Mouse (Mus musculus) frontal cortex, postnatal 14 days (tissue): ENCODE results near the gene Aunip.

Experiments used
- DNase-seq, 2 experiments: peaks; one replicate each; pipeline ENCODE4 v3.0.0; 2022; ENCODE audit warnings: low spot score in 2 of 2

Gene Aunip

DNA sequence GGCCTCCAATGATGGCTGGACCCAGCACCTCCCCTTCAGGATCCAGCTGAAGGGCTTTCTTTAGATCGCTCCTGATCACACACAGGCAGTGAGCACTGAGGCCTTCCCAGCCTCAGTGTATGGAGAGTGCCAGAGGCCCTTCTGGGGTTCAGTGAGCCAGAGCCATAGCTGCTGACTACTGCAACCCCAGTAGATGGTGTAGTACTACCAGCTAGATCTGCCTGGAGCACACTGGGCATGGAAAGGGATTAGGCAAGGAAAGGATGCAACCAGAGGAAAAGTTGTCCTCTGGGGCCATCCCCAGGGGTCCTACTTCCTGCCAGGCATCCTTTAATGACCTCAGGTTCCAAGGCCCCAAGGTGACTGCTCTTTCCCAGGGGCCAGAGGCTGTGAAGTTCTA lies 42.8 kb downstream of the Aunip start:
- no peak for DNase-seq

DNA sequence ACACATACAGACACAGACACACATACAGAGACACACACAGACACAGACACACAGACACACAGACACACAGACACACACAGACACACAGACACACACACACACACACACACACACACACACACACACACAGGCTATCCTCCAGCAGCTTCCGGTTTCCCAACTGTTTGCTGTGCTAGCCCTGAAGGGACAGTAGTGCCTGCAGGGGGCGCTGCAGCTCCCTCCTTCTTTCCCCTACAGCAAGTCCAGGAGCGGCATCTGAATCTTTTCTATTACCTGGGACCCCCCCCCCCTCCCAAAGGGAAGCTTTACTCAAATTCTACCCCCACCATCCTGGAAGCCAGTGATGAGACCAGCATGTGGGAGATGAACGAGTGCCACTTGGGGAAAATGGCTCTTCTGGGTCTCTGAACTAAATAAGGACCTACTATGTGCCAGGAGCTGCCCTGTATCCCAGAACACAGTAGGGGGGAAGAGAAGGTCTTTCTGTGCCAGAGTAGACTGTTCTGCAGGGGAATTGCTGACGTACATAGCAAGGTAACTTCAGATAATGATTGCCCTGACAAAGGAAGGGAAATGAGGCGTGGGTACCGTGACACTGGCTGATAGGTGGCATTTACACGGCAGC lies 45.3 kb downstream of the Aunip start:
- DNase-seq, result no peak

DNA sequence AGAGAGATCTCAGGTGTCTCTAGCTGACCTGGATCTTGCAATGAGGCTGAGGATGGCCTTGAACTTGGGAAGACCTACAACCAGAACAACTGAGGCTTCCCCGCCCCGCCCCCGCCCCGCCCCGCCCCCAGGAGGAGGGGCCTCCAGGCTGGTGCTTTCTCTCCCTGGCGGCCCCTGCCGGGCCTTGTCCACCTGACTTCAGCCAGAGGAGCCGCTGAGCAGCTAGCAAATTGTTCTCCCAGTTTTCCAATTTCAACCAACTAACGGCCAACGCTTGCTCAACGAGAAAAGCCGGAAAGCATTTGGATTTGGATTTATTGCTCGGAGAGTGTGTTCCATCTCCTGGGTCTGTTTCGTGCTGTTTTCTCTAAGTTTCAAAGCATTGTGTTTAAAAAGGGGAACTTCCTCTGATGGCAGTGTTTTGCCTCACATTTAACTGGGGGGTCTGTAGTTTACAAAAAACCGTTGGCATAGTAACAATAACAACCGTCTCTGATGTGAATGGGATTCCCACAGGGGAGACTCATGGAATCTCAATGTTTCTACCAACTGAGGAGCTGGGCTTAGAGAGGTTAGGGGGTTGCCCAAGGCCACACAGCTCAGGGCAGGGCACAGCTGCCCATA lies 46.9 kb downstream of the Aunip start:
- DNase-seq, result no peak

DNA sequence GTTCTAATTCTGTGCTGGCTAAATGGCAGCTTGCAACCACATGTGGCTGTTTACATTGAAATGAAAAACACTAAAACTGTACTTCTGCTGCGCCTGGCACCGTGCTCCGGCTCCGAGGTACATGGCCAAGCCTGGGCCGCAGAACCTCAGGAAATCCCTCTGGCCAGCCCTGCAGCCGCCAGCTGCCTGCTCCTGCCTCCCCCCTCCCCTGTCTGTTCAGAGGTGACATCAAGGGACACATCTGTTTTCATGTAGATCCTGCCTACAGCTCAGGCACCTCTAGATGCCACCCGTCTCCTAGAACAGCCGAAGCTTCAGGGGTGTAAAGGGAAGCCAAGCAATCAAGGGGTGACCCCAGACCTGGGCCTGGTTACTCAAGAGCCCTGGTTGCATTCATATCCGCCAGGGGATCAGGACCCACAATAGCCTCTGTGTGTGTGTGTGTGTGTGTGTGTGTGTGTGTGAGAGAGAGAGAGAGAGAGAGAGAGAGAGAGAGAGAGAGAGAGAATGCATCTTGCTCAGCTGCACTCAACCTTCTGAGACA lies 47.8 kb downstream of the Aunip start:
- DNase-seq, result no peak

DNA sequence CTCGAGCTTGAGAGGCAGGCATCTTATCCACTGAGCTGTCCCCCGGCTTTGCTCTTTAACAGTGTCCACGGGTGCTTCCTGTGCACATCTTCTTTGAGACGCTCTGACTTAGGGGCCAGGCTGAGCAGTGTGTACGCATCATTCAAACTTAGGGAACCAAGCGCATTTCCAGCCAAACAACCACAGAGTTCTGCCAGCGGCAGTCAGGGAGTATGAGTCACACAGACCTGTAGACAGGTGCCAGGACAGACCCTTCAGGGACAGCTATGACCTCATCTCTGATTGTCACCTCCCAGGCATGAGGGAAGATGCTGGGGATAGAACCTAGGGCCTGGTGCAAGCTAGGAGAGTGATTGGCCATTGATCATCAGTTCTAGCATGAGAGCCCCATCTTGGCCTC lies 48.4 kb downstream of the Aunip start:
- no peak for DNase-seq

DNA sequence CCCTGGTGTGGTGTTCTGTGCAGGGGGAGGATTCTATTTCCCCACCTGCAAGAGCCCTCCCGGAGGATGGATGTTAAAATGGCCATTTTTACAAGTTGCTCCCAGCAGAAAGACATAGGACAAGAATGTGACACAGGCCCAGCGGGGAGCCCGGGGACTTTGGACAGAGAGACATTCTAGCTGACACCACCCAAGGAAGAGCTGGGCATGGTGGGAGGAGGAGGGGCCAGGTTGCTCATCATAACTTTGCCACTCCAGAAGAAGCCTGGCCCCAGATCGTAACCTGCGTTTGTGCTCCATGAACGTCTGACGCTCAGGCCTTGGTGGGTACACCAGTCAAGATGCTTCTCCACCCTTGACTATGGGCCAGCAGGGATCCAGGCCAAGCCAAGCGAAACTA lies 49.9 kb downstream of the Aunip start:
- no peak for DNase-seq

DNA sequence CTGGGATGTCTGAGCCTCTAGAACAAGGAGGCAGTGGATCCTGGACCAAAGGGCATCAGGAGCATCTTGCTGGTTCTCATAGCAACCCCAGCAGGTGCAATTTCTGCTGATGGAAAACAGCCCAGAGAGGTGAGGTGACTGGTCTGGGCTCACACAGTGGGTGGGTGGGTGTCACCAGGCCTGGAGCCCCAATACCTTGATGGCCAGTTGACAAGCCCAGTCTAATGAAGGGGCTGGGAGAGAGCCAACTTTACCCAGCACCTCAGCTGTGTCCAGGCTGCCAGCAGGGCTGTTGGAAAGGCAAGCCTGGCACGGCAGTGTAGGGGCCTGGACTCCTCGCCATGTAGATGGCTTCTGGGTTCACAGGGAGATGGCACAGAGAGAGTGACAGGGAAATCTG lies 51.2 kb downstream of the Aunip start:
- DNase-seq, result no peak

DNA sequence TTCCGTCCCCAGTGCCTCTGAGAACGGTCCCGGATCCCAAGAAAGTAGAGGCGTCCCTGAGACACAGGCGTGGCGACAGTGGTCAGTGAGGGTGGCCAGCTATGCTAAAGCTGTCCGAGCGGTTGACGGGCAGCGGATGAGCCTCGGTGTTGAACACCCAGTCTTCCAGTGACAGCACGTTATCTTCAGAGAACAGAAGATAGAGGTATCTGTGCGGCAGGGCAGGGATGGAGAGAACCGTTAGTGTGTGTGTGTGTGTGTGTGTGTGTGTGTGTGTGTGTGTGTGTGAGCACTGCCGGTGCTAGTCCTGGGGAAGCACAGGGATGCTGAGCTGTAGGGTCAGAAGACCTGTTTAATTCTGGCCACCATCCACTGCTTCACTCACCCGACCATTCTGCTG lies 52.8 kb downstream of the Aunip start:
- no peak for DNase-seq

DNA sequence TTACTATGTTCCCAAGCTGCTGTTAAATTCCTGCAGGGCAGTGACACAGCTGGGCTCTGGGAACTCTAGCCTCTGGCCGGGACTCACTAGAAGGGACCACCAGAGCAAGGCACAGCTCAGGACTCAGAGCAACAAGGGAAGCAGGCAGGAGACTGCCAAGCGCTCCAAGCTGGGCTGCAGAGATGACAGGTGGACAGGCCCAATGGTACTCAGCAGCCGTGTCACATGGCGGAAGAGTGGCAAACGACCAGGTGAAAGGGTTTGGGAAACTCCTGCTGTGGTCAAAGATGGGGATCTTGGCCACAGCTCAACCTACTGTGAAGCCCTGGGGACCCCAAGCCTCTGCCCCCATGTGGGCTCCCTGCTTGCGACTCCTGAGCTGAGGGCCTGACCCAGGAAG lies 53.3 kb downstream of the Aunip start:
- no peak for DNase-seq

DNA sequence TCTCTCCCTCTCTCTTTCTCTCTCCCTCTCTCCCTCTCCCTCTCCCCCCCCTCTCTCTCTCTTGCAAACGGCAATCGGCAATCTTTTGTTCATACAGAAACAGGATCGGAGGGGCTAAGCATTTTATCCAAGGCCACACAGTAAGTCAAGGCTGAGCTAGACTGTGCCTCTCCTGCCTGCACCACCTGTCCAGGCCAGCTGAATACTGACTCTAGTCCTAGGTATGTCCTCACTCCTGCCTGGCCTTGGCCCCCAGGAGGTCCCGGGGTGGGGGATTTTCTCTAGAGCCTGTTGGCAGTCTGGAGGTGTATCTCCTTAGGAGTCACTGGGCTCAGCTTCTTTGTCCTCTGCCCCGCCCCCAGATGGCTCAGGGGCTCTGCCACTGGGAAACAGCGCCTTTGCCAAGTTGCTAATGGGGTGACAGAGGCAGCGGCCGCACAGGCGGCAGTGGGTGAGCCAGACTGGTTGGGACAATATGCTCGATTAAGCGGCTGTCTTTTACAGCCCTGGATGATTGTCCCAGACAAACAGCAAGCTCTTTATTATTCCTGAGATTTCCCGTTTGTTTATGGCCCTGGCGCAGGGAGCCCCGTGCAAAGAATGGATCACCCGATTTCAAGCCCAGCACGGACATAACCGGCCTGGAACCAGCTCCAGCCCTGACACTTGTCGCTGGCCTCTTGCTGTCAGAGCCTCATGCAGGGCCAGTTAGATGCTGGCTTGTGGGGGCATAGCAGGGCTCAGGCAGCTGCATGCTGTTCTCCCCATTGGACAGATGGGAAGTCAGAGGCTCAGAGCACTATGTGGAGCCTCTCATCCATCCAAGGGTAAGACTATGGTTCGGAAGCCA lies 56.8 kb downstream of the Aunip start:
- no peak for DNase-seq

DNA sequence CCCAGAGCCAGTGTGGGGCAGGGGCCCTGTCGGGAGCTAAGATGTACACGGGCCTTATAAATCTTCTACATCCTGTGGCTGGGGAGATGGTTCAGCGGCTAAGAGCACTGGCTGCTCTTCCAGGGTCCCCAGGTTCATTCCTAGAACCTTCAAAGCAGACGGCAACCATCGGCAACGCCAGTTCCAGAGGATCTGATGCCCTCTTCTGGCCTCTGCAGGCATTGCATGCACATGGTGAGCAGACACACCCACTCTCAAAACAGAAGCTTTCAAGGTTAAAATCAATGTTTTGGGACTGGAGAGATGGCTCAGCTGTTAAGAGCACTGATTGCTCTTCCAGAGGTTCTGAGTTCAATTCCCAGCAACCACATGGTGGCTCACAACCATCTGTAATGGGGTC lies 58.4 kb downstream of the Aunip start:
- no peak for DNase-seq

DNA sequence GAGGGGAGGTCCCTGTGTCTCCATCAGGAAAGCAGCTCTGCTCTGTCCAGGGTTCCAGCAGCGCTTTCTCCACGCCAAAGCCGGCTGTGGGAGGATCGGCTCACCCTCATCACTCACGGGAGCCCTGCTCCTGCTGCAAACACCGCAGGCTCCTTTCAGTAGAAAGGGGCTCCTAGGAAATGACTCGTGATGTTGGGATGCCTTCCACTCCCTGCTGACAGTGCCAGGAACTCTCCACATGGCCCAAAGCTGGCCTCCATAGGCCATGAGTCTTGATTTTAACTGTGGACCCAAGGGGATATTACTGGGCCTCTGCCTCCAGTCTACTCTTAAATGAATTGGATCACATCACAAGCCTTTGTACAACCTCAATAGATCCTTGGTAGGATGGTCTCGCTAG lies 59.0 kb downstream of the Aunip start:
- DNase-seq, result no peak

DNA sequence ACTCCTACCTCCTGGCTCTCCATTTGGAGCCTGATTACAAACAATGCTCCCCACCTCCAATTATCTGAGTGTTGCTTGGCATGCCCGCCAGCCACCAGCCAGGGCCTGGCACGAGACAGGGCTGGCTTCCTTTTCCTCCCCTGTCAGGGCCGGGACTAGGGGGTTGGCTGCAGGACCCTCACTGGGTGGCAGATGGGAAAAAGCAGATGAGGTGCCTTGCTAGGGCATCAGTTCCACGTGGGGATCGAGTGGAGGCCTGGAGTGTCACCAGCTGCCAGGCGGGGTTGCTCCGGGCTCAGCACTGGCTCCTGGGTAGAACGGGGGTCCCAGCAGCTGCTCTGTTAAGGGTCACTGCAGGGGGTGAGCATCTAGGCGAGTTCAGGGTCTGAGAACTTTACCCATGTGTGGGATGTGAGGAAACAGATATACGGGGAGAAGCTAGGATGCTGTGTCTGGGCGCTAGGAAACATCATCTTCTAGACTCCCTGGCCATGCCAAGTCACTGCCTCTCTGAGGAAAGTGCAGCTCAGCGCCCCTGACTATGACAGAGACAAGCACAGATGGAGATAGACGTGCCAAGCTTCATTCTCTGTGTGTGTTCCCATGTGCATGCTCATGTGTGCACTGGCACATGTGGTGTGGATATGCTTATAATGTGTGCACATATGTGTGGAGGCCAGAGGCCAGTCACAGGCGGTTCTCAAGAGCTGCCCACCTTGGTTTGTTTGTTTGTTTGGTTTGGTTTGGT lies 60.1 kb downstream of the Aunip start:
- DNase-seq, result no peak

DNA sequence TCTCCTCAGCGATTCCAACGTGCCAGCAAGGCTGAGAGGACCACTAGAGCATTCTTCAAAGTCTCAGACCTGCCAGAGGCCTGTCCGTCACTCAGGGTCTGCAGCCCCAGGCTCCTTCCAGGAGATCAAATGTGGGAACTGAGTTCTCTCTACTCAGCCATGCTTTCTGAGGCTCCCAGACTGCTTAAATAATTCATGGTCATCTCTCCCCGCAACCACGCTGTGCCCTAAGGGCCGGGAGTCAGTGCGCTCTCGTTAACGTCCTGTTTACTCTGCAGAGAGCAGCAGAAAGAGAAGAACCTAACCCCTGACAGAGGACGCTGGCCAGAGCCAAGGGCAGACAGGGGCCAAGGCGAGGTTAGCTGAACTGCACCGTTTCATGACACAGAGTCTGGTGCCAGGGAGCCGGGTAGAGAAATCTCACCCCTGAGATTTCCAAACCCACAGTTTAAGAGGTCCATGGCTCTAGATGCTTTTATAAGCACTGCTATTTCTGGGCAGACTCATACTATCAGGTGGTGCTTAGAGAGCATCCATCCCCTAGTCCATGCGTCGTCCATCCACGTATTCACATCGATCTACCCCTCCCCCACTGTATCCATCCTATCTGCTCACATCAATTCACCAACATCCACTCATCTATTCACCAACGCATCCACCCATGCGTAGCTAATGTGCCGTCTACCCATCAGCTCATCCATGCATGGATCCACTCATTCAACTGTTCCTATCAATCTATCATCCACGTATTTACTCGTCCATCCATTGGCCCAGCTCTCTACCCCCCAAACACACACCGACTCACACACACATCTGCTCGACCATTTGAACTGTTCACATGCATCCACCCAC lies 61.9 kb downstream of the Aunip start:
- no peak for DNase-seq
